Mouse (Mus musculus) adrenal gland, adult 10 weeks (tissue): ENCODE data around the gene Zfp956. TPM values are rescaled to one million over a fixed set of nuclear protein-coding genes. Genes with fewer than 3 reads are reported as not detected.

Experiments used
- polyA plus RNA-seq: library from polyadenylated mRNA; stranded (reverse); fragments of 350-450 nt; fragmentation: Illumina TruSeq; extraction: RNeasy Lipid Tissue Mini Kit (QIAGEN cat#74804); gene quantifications from one replicate; pipeline ENCODE4 v1.2.3, GENCODE M21; 2014; ENCODE audit warnings: low read depth, low replicate concordance

Zfp956 gene
- 1.4 TPM for polyA plus RNA-seq

DNA sequence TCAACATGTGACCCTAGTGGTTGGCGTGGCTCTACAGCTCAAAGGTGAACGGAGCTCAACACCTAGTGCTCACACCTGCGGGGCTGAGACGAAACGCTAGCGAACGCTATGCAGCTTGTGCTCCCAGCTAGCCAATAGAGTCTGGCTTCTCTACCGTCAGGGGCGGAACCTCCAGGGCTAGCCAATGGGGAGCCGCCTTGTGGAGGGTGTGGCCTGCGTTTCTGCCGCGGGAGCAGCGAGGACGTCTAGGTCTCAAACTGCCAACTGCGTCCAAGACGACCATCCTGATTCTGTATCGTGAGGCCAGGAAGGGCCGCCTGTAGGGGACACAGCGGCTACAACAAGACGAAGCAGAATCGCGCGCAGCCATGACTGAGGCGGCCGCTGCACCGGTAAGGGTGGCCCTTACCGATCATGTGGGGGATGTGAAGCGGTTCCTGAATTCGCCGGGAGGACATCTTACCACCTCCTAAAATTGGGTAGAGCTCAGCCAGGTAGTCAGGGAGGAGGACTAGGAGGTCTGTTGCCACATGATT, at the start of gene Zfp956:
Gene Zfp956, plus strand, starts transcription at position 200 of the 536 bp plus-strand sequence.

DNA sequence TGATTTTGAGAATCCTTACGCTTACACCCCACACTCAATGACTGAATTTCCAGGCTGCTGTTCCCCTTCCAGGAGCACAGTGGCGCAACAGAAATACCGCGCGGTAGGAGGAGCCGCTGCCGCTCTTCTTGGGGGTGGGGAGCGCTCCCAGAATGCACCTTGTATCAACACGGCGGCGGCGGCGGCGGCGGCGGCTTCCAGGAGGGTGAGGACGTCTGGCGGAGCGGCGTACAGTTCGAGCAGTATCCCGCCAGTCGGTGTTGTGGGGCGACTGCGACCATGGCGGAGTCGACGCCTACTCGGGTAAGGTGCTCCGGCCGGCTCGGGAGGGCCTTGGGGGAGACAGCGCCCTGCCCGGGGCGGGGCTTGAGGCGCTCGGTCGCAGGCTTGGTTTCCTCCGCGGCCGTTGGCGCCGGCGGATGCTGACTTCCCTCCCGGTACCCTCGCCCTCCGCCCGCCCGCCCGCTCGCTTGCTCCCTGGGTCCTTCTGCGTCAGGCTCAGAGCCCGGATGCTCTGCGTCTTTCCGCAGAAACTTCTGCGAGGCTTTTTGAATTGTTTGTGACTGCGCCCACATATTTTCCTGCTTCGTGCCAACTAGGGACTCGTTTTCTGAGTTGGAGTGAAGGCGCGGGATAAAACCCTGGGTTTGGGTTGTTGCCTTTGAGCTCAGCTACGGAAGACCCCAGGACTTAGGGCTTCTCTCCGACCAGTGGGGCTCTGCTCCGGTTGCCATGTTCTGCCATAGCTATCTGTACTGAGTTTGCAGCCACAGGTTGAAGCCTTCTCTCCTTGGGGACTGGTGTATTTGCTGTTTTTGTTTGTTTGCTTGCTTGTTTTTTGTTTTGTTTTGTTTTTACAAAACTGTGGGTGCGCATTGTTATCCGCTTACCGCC, 32.5 kb upstream of the Zfp956 start, which contains the start of gene Zfp212:
Gene Zfp212, plus strand, starts transcription at position 30 of the 894 bp plus-strand sequence.

Other genes starting within 250 kb of the Zfp956 start
- gene Pdia4, start 140.0 kb upstream of the Zfp956 start, polyA plus RNA-seq: 58.2 TPM
- gene Zfp786, start 122.5 kb upstream of the Zfp956 start, polyA plus RNA-seq: 2.5 TPM
- gene Zfp398, start 117.7 kb upstream of the Zfp956 start, polyA plus RNA-seq: 21.1 TPM
- 1.6 TPM for gene Zfp282, start 76.2 kb upstream of the Zfp956 start, polyA plus RNA-seq
- 5.2 TPM for gene Zfp212, start 32.9 kb upstream of the Zfp956 start, polyA plus RNA-seq
- gene Zfp777, start 95.5 kb downstream of the Zfp956 start, polyA plus RNA-seq: 7.0 TPM
- gene Zfp746, start 133.2 kb downstream of the Zfp956 start, polyA plus RNA-seq: 11.4 TPM